Mouse (Mus musculus) heart, embryonic 15.5 days (tissue): Measurements from ENCODE around the gene Smim11. TPM values are rescaled to one million over a fixed set of nuclear protein-coding genes. Genes with fewer than 3 reads are reported as not detected.

Source experiments
- ATAC-seq: fragments of 200-750 bp; cut with Nextera tagmentation; replicated peaks from 2 replicates; pipeline ENCODE4 v1.8.0; 2017; ENCODE audit warnings: low read depth, moderate TSS enrichment; ENCODE audit not compliant: insufficient number of reproducible peaks, insufficient read depth, low FRiP score
- H3K27ac ChIP-seq: fragments of 300-500 bp; sonication (generic); 2 replicates; pipeline ENCODE4 v1.5.1; 2015; ENCODE audit warnings: mild to moderate bottlenecking, inconsistent platforms
- H3K27me3 ChIP-seq: fragments of 300-500 bp; sonication (generic); 2 replicates; pipeline ENCODE4 v1.6.1; 2015; ENCODE audit warnings: inconsistent platforms
- H3K36me3 ChIP-seq: fragments of 300-500 bp; sonication (generic); 2 replicates; pipeline ENCODE4 v1.6.1; 2015; ENCODE audit warnings: mild to moderate bottlenecking, inconsistent platforms
- H3K4me1 ChIP-seq: fragments of 300-500 bp; sonication (generic); replicated peaks from 2 replicates; pipeline ENCODE4 v1.6.1; 2015; ENCODE audit warnings: inconsistent platforms
- H3K4me2 ChIP-seq: fragments of 300-500 bp; sonication (generic); 2 replicates; pipeline ENCODE4 v1.6.1; 2015; ENCODE audit warnings: inconsistent platforms, mild to moderate bottlenecking, moderate library complexity
- H3K4me3 ChIP-seq: fragments of 300-500 bp; sonication (generic); 2 replicates; pipeline ENCODE4 v1.5.1; 2015; ENCODE audit warnings: mild to moderate bottlenecking, inconsistent platforms
- H3K9ac ChIP-seq: fragments of 300-500 bp; sonication (generic); 2 replicates; pipeline ENCODE4 v1.6.1; 2015; ENCODE audit warnings: mild to moderate bottlenecking, inconsistent platforms
- H3K9me3 ChIP-seq: fragments of 300-500 bp; sonication (generic); replicated peaks from 2 replicates; pipeline ENCODE4 v1.6.1; 2016; ENCODE audit warnings: inconsistent platforms
- WGBS: fragments of 180-500 bp; shearing (Covaris S2); methylation state at CpG from one replicate; pipeline ENCODE4 v1.1.7; 2015; ENCODE audit warnings: mixed read lengths; 5-methylcytosine and 5-hydroxymethylcytosine counted together
- polyA plus RNA-seq: library from polyadenylated mRNA; unstranded; fragments of >200 nt; fragmentation: Nextera tagmentation; extraction: Ambion mirVana; gene quantifications from 2 replicates; pipeline ENCODE4 v1.2.1, GENCODE M21; 2015

Gene Smim11
- 100 and 145 TPM in 2 replicates for polyA plus RNA-seq

- 6% methylated on average over 32 of the region's 32 CpGs for whole genome bisulfite sequencing
- Histone ChIP-seq H3K9ac (peak within 1 kb of the TSS; percentile 70), H3K36me3 (no peaks in the 10 kb centered on the region), H3K4me3 (peak within 1 kb of the TSS; percentile 73), H3K4me2 (peak within 1 kb of the TSS; percentile 76), H3K27ac (peak within 1 kb of the TSS; percentile 81), H3K27me3 (no peaks in the 10 kb centered on the region), H3K9me3 (no peaks in the 10 kb centered on the region), H3K4me1 (peaks cover 21% of the 10 kb centered on the region)
- ATAC-seq = peak; percentile 93
These were observed at the start of gene Smim11 for GRCm38 (mm10) chr16:92300649-92301411. Gene Smim11, plus strand, starts transcription at chr16:92301286.

- Histone ChIP-seq H3K27ac (no peak overlapping the region), H3K4me3 (no peak overlapping the region), H3K4me2 (no peak overlapping the region), H3K4me1 (peaks cover 3% of the 10 kb centered on the region), H3K9ac (no peak overlapping the region), H3K9me3 (no peaks in the 10 kb centered on the region), H3K36me3 (no peaks in the 10 kb centered on the region), H3K27me3 (0 out of 2 replicates have a peak, but pooled peaks cover 3% of the 10 kb centered on the region)
- WGBS = 74% methylated on average over 3 of the region's 3 CpGs
- ATAC-seq = no peak
These were observed 46.8 kb upstream of the Smim11 start for GRCm38 (mm10) chr16:92254316-92254715.

GRCm38 (mm10) chr16:92267861-92268260 is 33.2 kb upstream of the Smim11 start:
- H3K9me3 ChIP-seq = no peaks in the 10 kb centered on the region
- H3K4me3 ChIP-seq = no peak overlapping the region
- H3K36me3 ChIP-seq = no peaks in the 10 kb centered on the region
- H3K27me3 ChIP-seq = no peaks in the 10 kb centered on the region
- H3K27ac ChIP-seq = no peak overlapping the region
- H3K4me1 ChIP-seq = no peaks in the 10 kb centered on the region
- WGBS = 72% methylated on average over 12 of the region's 12 CpGs
- H3K4me2 ChIP-seq = no peak overlapping the region
- no peak for ATAC-seq
- no peak overlapping the region for H3K9ac ChIP-seq

GRCm38 (mm10) chr16:92274516-92274915 is 26.6 kb upstream of the Smim11 start:
- WGBS = 74% methylated on average over 5 of the region's 5 CpGs
- Histone ChIP-seq H3K27me3 (no peaks in the 10 kb centered on the region), H3K36me3 (no peaks in the 10 kb centered on the region), H3K9me3 (no peaks in the 10 kb centered on the region), H3K4me1 (no peaks in the 10 kb centered on the region), H3K4me3 (no peak overlapping the region), H3K4me2 (no peak overlapping the region), H3K9ac (no peak overlapping the region), H3K27ac (no peak overlapping the region)
- ATAC-seq = no peak

- Histone ChIP-seq H3K27ac (no peak overlapping the region), H3K4me1 (no peaks in the 10 kb centered on the region), H3K4me2 (no peak overlapping the region), H3K9ac (no peak overlapping the region), H3K9me3 (no peaks in the 10 kb centered on the region), H3K36me3 (no peaks in the 10 kb centered on the region), H3K27me3 (no peaks in the 10 kb centered on the region), H3K4me3 (no peak overlapping the region)
- ATAC-seq = no peak
- WGBS = 77% methylated on average over 4 of the region's 4 CpGs
These were observed 25.6 kb upstream of the Smim11 start for GRCm38 (mm10) chr16:92275526-92275925.

GRCm38 (mm10) chr16:92282671-92283070 is 18.4 kb upstream of the Smim11 start:
- Histone ChIP-seq H3K4me3 (no peak overlapping the region), H3K36me3 (no peaks in the 10 kb centered on the region), H3K4me2 (no peak overlapping the region), H3K9me3 (no peaks in the 10 kb centered on the region), H3K4me1 (no peaks in the 10 kb centered on the region), H3K27me3 (no peaks in the 10 kb centered on the region), H3K9ac (no peak overlapping the region), H3K27ac (no peak overlapping the region)
- 83% methylated on average over 5 of the region's 5 CpGs for WGBS
- ATAC-seq = no peak

- Histone ChIP-seq H3K4me1 (no peaks in the 10 kb centered on the region), H3K36me3 (no peaks in the 10 kb centered on the region), H3K9ac (no peak overlapping the region), H3K4me2 (no peak overlapping the region), H3K27me3 (no peaks in the 10 kb centered on the region; the same call in 1 of the 2 replicates), H3K9me3 (no peaks in the 10 kb centered on the region), H3K4me3 (no peak overlapping the region), H3K27ac (no peak overlapping the region)
- WGBS = 26% methylated on average over 10 of the region's 10 CpGs
- no peak for ATAC-seq
These were observed 16.0 kb upstream of the Smim11 start for GRCm38 (mm10) chr16:92285068-92285467.

GRCm38 (mm10) chr16:92286609-92287008 is 14.5 kb upstream of the Smim11 start:
- Histone ChIP-seq H3K36me3 (no peaks in the 10 kb centered on the region), H3K4me1 (no peaks in the 10 kb centered on the region), H3K4me3 (no peak overlapping the region), H3K4me2 (no peak overlapping the region), H3K27me3 (no peaks in the 10 kb centered on the region; the same call in 1 of the 2 replicates), H3K9me3 (no peaks in the 10 kb centered on the region), H3K9ac (no peak overlapping the region), H3K27ac (no peak overlapping the region)
- no peak for ATAC-seq
- 9% methylated on average over 7 of the region's 7 CpGs for WGBS

- Histone ChIP-seq H3K9me3 (no peaks in the 10 kb centered on the region), H3K4me1 (no peaks in the 10 kb centered on the region), H3K4me2 (no peak overlapping the region), H3K27ac (no peak overlapping the region), H3K9ac (no peak overlapping the region), H3K27me3 (no peaks in the 10 kb centered on the region; the same call in 1 of the 2 replicates), H3K4me3 (no peak overlapping the region), H3K36me3 (no peaks in the 10 kb centered on the region)
- no peak for ATAC-seq
- WGBS = 70% methylated on average over 9 of the region's 9 CpGs
These were observed 12.3 kb upstream of the Smim11 start for GRCm38 (mm10) chr16:92288778-92289177.

- H3K9me3 ChIP-seq = no peaks in the 10 kb centered on the region
- no peak overlapping the region for H3K9ac ChIP-seq
- no peak overlapping the region for H3K4me3 ChIP-seq
- peaks cover 6% of the 10 kb centered on the region for H3K4me1 ChIP-seq
- H3K4me2 ChIP-seq = no peak overlapping the region
- no peaks in the 10 kb centered on the region for H3K36me3 ChIP-seq
- ATAC-seq = peak; percentile 58; the same call in 1 of the 2 replicates
- H3K27ac ChIP-seq = no peak overlapping the region
- no peaks in the 10 kb centered on the region; the same call in 1 of the 2 replicates for H3K27me3 ChIP-seq
These were observed 11.0 kb upstream of the Smim11 start for GRCm38 (mm10) chr16:92290045-92290444.

- 60% methylated on average over 10 of the region's 10 CpGs for WGBS
- no peaks in the 10 kb centered on the region for H3K36me3 ChIP-seq
- no peak within 1 kb of the TSS for H3K4me2 ChIP-seq
- no peak for ATAC-seq
- no peak within 1 kb of the TSS for H3K4me3 ChIP-seq
- H3K9me3 ChIP-seq = no peaks in the 10 kb centered on the region
- no peak within 1 kb of the TSS for H3K9ac ChIP-seq
- H3K27ac ChIP-seq = no peak within 1 kb of the TSS
- no peaks in the 10 kb centered on the region; the same call in 1 of the 2 replicates for H3K27me3 ChIP-seq
- peaks cover 11% of the 10 kb centered on the region for H3K4me1 ChIP-seq
These were observed 9.0 kb upstream of the Smim11 start, which contains the start of gene Kcne2 for GRCm38 (mm10) chr16:92292101-92292500. Gene Kcne2, plus strand, starts transcription at chr16:92292389.
